37 mouse cellular contexts compared by ENCODE assay signal in the genomic region with DNA sequence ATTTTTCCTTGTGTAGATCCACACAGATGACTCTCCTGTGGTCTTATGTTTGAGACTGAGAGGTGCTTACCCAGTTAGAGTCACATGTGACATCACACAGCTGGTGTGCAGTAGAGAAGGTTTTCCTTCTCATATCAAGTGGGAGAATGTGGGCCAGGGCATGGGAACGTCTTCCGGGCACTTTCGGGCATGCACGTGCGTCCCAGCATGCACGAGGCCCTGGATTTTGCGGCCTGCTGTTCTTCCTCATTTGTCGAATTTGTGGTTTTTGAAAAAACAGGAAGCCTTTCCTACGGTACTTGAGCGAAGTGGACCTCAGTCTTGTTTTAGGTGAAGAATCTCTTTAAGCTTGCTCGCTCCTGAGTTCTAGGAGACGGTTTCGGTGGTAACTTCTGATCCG. TPM values are rescaled to one million over a fixed set of nuclear protein-coding genes. Genes with fewer than 3 reads are reported as not detected.
DNase-seq lines count a peak whose midpoint lies in the region; ATAC-seq and TF ChIP-seq lines count a peak whose summit lies in the region.
"Had no signal": no experiment of that assay in that cellular context is flagged by ENCODE, and none has a peak within 500 bp of the region (broad histone marks: within the 10 kb centered on the region; RNA-seq: fewer than 3 reads in every experiment).

No protein-coding gene starts in this region.

- ATAC-seq in stomach, embryonic 15.5 days (ENCODE audit: insufficient read depth, low FRiP score, low read depth) = no peak
- ATAC-seq in stomach, postnatal 0 days (ENCODE audit: low FRiP score, low TSS enrichment) = no peak
- ATAC-seq in monocyte, adult 5-6 weeks (replicated peaks; ENCODE audit: insufficient number of reproducible peaks, low FRiP score, low TSS enrichment, poor library complexity, severe bottlenecking) = peak; percentile 72
- ATAC-seq in hindbrain, postnatal 0 days = no peak
- ATAC-seq: forebrain, embryonic 14.5 days; inflammation-experienced regulatory T-cells, adult 6 months; liver, embryonic 12.5 days; midbrain, embryonic 16.5 days had no signal

- no peak for DNase-seq in gastrocnemius, adult 2 months
- no peak for DNase-seq in gastrocnemius, postnatal 4 days (ENCODE audit: low spot score in 2 of 2)
- DNase-seq in stomach, postnatal 0 days (ENCODE audit: low spot score) = no peak
- DNase-seq in c-Kit-positive CD71-positive TER-119-positive erythroid progenitor cells, embryonic 14.5 days (ENCODE audit: low spot score) = no peak
- no peak for DNase-seq in hindbrain, postnatal 0 days (ENCODE audit: low spot score)
- DNase-seq: adrenal gland, postnatal 10 days; cerebellum, adult 11-12 months; cerebellum, postnatal 36 days; embryo, embryonic 11 days; gastrocnemius, postnatal 25 days; heart, postnatal 36 days; kidney, adult 11 months; kidney, postnatal 14 days; lung, adult 2 months; thymus, postnatal 14 days had no signal

- H3K9ac ChIP-seq in stomach, embryonic 15.5 days = no peak overlapping the region
- H3K9ac ChIP-seq in stomach, postnatal 0 days (ENCODE audit: low read length) = no peak overlapping the region
- H3K9ac ChIP-seq in hindbrain, postnatal 0 days (replicated peaks; ENCODE audit: low read length) = no peak overlapping the region
- H3K9ac ChIP-seq: embryonic facial prominence, embryonic 12.5 days; heart, embryonic 15.5 days; hindbrain, embryonic 14.5 days; limb, embryonic 13.5 days; liver, embryonic 12.5 days; neural tube, embryonic 13.5 days had no signal

- intact Hi-C loops in gastrocnemius, adult 2 months (cut with DNase I) = no loop called here

- no peaks in the 10 kb centered on the region for H3K9me3 ChIP-seq in stomach, embryonic 15.5 days
- no peaks in the 10 kb centered on the region for H3K9me3 ChIP-seq in stomach, postnatal 0 days (ENCODE audit: control insufficient read depth, low read length)
- no peaks in the 10 kb centered on the region for H3K9me3 ChIP-seq in hindbrain, postnatal 0 days (ENCODE audit: low read length)
- H3K9me3 ChIP-seq: embryonic facial prominence, embryonic 12.5 days; heart, embryonic 15.5 days; limb, embryonic 13.5 days; liver, embryonic 12.5 days; neural tube, embryonic 13.5 days had no signal

- H3K4me1 ChIP-seq in stomach, embryonic 15.5 days = peaks cover 18% of the 10 kb centered on the region
- peaks cover 10% of the 10 kb centered on the region for H3K4me1 ChIP-seq in stomach, postnatal 0 days (replicated peaks; ENCODE audit: control insufficient read depth, insufficient read depth)
- H3K4me1 ChIP-seq in hindbrain, postnatal 0 days (ENCODE audit: insufficient read depth, low read length) = peaks cover 16% of the 10 kb centered on the region

- H3K4me2 ChIP-seq in stomach, embryonic 15.5 days = no peak overlapping the region
- no peak overlapping the region for H3K4me2 ChIP-seq in stomach, postnatal 0 days (replicated peaks; ENCODE audit: low read depth)
- H3K4me2 ChIP-seq in hindbrain, postnatal 0 days (ENCODE audit: low read depth, low read length) = no peak overlapping the region
- H3K4me2 ChIP-seq: embryonic facial prominence, embryonic 12.5 days; heart, embryonic 15.5 days; hindbrain, embryonic 14.5 days; limb, embryonic 13.5 days; liver, embryonic 12.5 days; midbrain, embryonic 11.5 days; neural tube, embryonic 13.5 days had no signal

- no peaks in the 10 kb centered on the region for H3K27me3 ChIP-seq in stomach, embryonic 15.5 days (replicated peaks)
- H3K27me3 ChIP-seq in stomach, postnatal 0 days (ENCODE audit: control insufficient read depth, insufficient read depth, low read length) = no peaks in the 10 kb centered on the region
- H3K27me3 ChIP-seq in hindbrain, postnatal 0 days (ENCODE audit: insufficient read depth, low read length) = no peaks in the 10 kb centered on the region
- H3K27me3 ChIP-seq: CH12.LX; embryonic facial prominence, embryonic 12.5 days; heart, embryonic 15.5 days; limb, embryonic 13.5 days; liver, embryonic 12.5 days; neural tube, embryonic 13.5 days had no signal

- whole genome bisulfite sequencing in stomach, embryonic 15.5 days = 87% methylated on average over 14 of the region's 14 CpGs
- WGBS in stomach, postnatal 0 days = 93% methylated on average over 14 of the region's 14 CpGs
- 96% methylated on average over 14 of the region's 14 CpGs for WGBS in hindbrain, postnatal 0 days

- no peak overlapping the region for H3K4me3 ChIP-seq in gastrocnemius, adult 2 months
- no peak overlapping the region for H3K4me3 ChIP-seq in stomach, embryonic 15.5 days (replicated peaks)
- H3K4me3 ChIP-seq in stomach, postnatal 0 days (ENCODE audit: low read depth, low read length) = no peak overlapping the region
- H3K4me3 ChIP-seq in hindbrain, postnatal 0 days (ENCODE audit: low read length) = no peak overlapping the region
- H3K4me3 ChIP-seq: embryonic facial prominence, embryonic 12.5 days; heart, embryonic 15.5 days; limb, embryonic 13.5 days; liver, embryonic 12.5 days; neural tube, embryonic 13.5 days had no signal

- H3K27ac ChIP-seq in gastrocnemius, adult 2 months = peak overlapping the region; percentile 95
- H3K27ac ChIP-seq in stomach, embryonic 15.5 days = peak overlapping the region; percentile 9; the same call in 1 of the 2 replicates
- no peak overlapping the region for H3K27ac ChIP-seq in stomach, postnatal 0 days (replicated peaks)
- no peak overlapping the region for H3K27ac ChIP-seq in hindbrain, postnatal 0 days
- H3K27ac ChIP-seq: embryonic facial prominence, embryonic 12.5 days; heart, embryonic 15.5 days; hindbrain, embryonic 14.5 days; limb, embryonic 13.5 days; liver, embryonic 12.5 days; neural tube, embryonic 13.5 days had no signal

- no peak for TF ChIP-seq CTCF in gastrocnemius, adult 2 months (IDR thresholded peaks at IDR 0.05)
- TF ChIP-seq CTCF in stomach, postnatal 0 days (IDR thresholded peaks at IDR 0.05; ENCODE audit: low read depth) = no peak
- no peak for TF ChIP-seq CTCF in hindbrain, postnatal 0 days (IDR thresholded peaks at IDR 0.05; ENCODE audit: low read depth)

- H3K36me3 ChIP-seq in stomach, embryonic 15.5 days = peaks cover 21% of the 10 kb centered on the region
- H3K36me3 ChIP-seq in stomach, postnatal 0 days (ENCODE audit: control insufficient read depth, insufficient read depth, low read length) = peaks cover 7% of the 10 kb centered on the region; the same call in 1 of the 2 replicates
- H3K36me3 ChIP-seq in hindbrain, postnatal 0 days (ENCODE audit: insufficient read depth, low read length) = peaks cover 7% of the 10 kb centered on the region; the same call in 1 of the 2 replicates

- no peak for TF ChIP-seq EP300 in stomach, postnatal 0 days (optimal IDR thresholded peaks at IDR 0.05)

RNA-seq across cellular contexts. Expression of gene Cyp17a1, which starts 24.4 kb away (rescaled TPM):
- total RNA-seq in gastrocnemius, adult 2 months (2021) = not detected
- total RNA-seq in gastrocnemius, postnatal 4 days (2021) = not detected
- not detected in 2 replicates for polyA plus RNA-seq in stomach, embryonic 15.5 days (2015; fragmentation: Nextera tagmentation; extraction: Ambion mirVana)
- polyA plus RNA-seq in stomach, postnatal 0 days (2015; fragmentation: Nextera tagmentation; extraction: Ambion mirVana) = 0.12 TPM in 1 of 2 replicates, not detected in the other
- 1.6 to 6.0 TPM (median 3.4 TPM) in 3 replicates for total RNA-seq in monocyte, adult 5-6 weeks (2017)
- total RNA-seq in hindbrain, postnatal 0 days (2014; rRNA removed) = not detected in 2 replicates
- polyA plus RNA-seq in hindbrain, postnatal 0 days (2015; fragmentation: Nextera tagmentation; extraction: Ambion mirVana) = not detected in 2 replicates
- total RNA-seq: CH12.LX; ES-E14; gastrocnemius, postnatal 25 days; heart, postnatal 36 days; layer of hippocampus, adult 18-20 months; layer of hippocampus, postnatal 25 days; left cerebral cortex, adult 8-10 months; left cerebral cortex, postnatal 36 days had no signal
- polyA plus RNA-seq: C2C12; forebrain, embryonic 14.5 days; hindbrain, embryonic 14.5 days; kidney, embryonic 14.5 days; midbrain, embryonic 11.5 days; midbrain, embryonic 16.5 days; neural tube, embryonic 13.5 days; stomach, embryonic 14.5 days; urinary bladder, adult 2 months had no signal

RNA-seq across cellular contexts. Expression of gene Borcs7, which starts 41.1 kb away (rescaled TPM):
- total RNA-seq in gastrocnemius, adult 2 months (2021) = 10 to 100 TPM; 12.1 to 12.2 TPM
- 10 to 100 TPM; 12.5 to 12.6 TPM for total RNA-seq in gastrocnemius, postnatal 4 days (2021)
- polyA plus RNA-seq in stomach, embryonic 15.5 days (2015; fragmentation: Nextera tagmentation; extraction: Ambion mirVana) = 14.9 and 16.8 TPM in 2 replicates
- polyA plus RNA-seq in stomach, postnatal 0 days (2015; fragmentation: Nextera tagmentation; extraction: Ambion mirVana) = 15.6 and 17.0 TPM in 2 replicates
- total RNA-seq in monocyte, adult 5-6 weeks (2017) = 10.0 to 20.7 TPM (median 12.4 TPM) in 3 replicates
- 9.3 and 11.2 TPM in 2 replicates for total RNA-seq in hindbrain, postnatal 0 days (2014; rRNA removed)
- 37.1 and 38.9 TPM in 2 replicates for polyA plus RNA-seq in hindbrain, postnatal 0 days (2015; fragmentation: Nextera tagmentation; extraction: Ambion mirVana)

RNA-seq across cellular contexts. Expression of gene Wbp1l, which starts 49.7 kb away (rescaled TPM):
- total RNA-seq in gastrocnemius, adult 2 months (2021) = 100 to 1,000 TPM in 1 of 2 experiments, 10 to 100 TPM in 1; 65.4 to 101 TPM
- total RNA-seq in gastrocnemius, postnatal 4 days (2021) = 10 to 100 TPM; 52.4 to 57.2 TPM
- 40.4 and 42.8 TPM in 2 replicates for polyA plus RNA-seq in stomach, embryonic 15.5 days (2015; fragmentation: Nextera tagmentation; extraction: Ambion mirVana)
- 31.2 and 32.9 TPM in 2 replicates for polyA plus RNA-seq in stomach, postnatal 0 days (2015; fragmentation: Nextera tagmentation; extraction: Ambion mirVana)
- total RNA-seq in monocyte, adult 5-6 weeks (2017) = 45.5 to 72.9 TPM (median 56.5 TPM) in 3 replicates
- total RNA-seq in hindbrain, postnatal 0 days (2014; rRNA removed) = 52.3 and 56.9 TPM in 2 replicates
- 30.3 and 31.6 TPM in 2 replicates for polyA plus RNA-seq in hindbrain, postnatal 0 days (2015; fragmentation: Nextera tagmentation; extraction: Ambion mirVana)

RNA-seq across cellular contexts. Expression of gene As3mt, which starts 58.7 kb away (rescaled TPM):
- total RNA-seq in gastrocnemius, adult 2 months (2021) = 100 to 1,000 TPM in 1 of 2 experiments, 10 to 100 TPM in 1; 76.3 to 106 TPM
- 10 to 100 TPM; 51.0 to 56.2 TPM for total RNA-seq in gastrocnemius, postnatal 4 days (2021)
- 28.9 and 33.0 TPM in 2 replicates for polyA plus RNA-seq in stomach, embryonic 15.5 days (2015; fragmentation: Nextera tagmentation; extraction: Ambion mirVana)
- 17.0 and 17.7 TPM in 2 replicates for polyA plus RNA-seq in stomach, postnatal 0 days (2015; fragmentation: Nextera tagmentation; extraction: Ambion mirVana)
- total RNA-seq in monocyte, adult 5-6 weeks (2017) = 43.3 to 130 TPM (median 45.7 TPM) in 3 replicates
- 16.0 and 19.0 TPM in 2 replicates for total RNA-seq in hindbrain, postnatal 0 days (2014; rRNA removed)
- 32.9 and 34.9 TPM in 2 replicates for polyA plus RNA-seq in hindbrain, postnatal 0 days (2015; fragmentation: Nextera tagmentation; extraction: Ambion mirVana)

Comparison
In these comparisons a context has a peak if more than half of its experiments do, and no peak if none do; other contexts are left out.
1. H3K27ac ChIP-seq: peak in gastrocnemius, adult 2 months (single experiment) and stomach, embryonic 15.5 days (single experiment); none in stomach, postnatal 0 days (single experiment) and hindbrain, postnatal 0 days (single experiment).